Mouse (Mus musculus) small intestine, adult 2 months (tissue): ENCODE results near the gene Tmem106b.

Experiments used
- CTCF ChIP-seq: fragments of 200-500 bp; IDR thresholded peaks from 2 replicates; pipeline ENCODE4 v1.5.1; 2012; ENCODE audit warnings: low read depth, mild to moderate bottlenecking, control low read depth, inconsistent platforms, low read length, moderate library complexity, mixed read lengths; ENCODE audit not compliant: insufficient replicate concordance, insufficient read length; ENCODE audit errors: extremely low read depth
- POLR2A ChIP-seq: fragments of 200-500 bp; IDR thresholded peaks from 2 replicates; pipeline ENCODE4 v1.6.1; 2012; ENCODE audit warnings: low read depth, mild to moderate bottlenecking, control low read depth, inconsistent platforms, low read length, moderate library complexity

GRCm38 (mm10) chr6:13070147-13070425 is 527 bp downstream of the Tmem106b start:
- no peak for TF ChIP-seq CTCF
- no peak for TF ChIP-seq POLR2A
